Mouse (Mus musculus): ENCODE measurements at regions not wholly inside any gene's neighbourhood (a gene's known extent, or its start where the extent isn't known, plus 50 kb on each side); places are given as distances from the start of the nearest gene placed in this dataset.

- DNase-seq (ENCODE audit: low read depth, low spot score) = no peak
These were observed 330.9 kb upstream of the Fam241a start for GRCm38 (mm10) chr3:128226930-128227585.

GRCm38 (mm10) chr3:128226503-128226902 lies 330.4 kb upstream of the Fam241a start:
- no peak for DNase-seq (ENCODE audit: low read depth, low spot score)

GRCm38 (mm10) chr3:128222344-128222743 lies 326.2 kb upstream of the Fam241a start:
- no peak for DNase-seq (ENCODE audit: low read depth, low spot score)

DNA sequence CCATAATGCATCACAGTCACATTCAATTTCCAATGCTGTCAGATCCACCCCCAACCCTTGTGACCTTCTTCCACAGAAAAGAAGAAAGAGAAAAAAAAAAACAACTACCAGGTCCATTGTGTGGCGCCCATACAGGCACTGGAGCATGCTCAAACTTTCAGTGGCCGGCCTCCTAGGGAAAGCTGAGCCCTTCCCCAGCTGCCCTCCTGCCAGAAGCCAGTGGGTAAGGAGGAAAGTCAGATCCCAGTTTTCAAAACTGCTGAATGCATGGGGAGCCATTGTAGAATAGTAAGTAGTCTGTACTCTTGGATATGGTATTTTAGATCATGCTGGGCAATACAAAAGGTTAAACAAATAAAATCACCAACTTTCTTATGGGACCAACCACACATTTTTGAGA lies 325.5 kb upstream of the Fam241a start:
- DNase-seq (ENCODE audit: low read depth, low spot score) = no peak

DNA sequence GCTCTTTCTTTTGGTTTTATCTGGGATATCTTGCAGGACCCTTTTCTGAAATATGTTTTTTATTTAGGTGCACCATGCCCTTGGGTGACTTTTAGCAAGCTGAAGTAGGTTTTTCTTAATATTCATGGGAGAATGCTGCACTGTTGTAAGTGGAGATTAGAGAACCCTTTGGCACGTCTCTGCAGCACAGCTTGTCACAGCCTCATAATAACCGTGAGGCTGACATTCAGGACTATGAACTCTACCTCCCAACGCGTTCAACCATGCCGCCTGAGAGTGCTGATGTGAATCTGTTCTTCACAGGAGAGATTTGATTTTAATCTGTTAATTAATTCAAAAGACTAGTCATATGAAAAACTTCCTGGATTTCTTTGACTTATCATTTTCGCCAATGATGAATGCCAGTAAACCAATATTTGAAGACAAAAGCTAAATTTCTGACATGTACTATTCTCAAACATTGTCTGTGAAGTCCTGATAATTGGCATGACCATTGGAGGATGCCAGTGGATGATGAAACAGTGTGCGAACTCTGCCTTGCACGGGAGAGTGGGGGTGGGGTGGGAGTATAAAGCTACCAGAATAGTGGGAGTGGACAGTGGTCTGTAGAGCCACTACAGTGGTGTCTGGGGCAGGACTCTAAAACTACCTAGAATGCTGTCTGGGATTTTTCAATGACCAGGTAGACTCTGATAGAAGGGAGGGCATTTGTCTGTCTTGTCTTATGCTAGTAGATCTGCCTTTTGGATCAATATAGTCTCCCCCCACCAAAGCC lies 324.8 kb upstream of the Fam241a start:
- no peak for DNase-seq (ENCODE audit: low read depth, low spot score)

GRCm38 (mm10) chr3:128217765-128218415 lies 321.8 kb upstream of the Fam241a start:
- no peak for DNase-seq (ENCODE audit: low read depth, low spot score)

GRCm38 (mm10) chr3:128212256-128212655 lies 316.1 kb upstream of the Fam241a start:
- no peak for DNase-seq (ENCODE audit: low read depth, low spot score)

GRCm38 (mm10) chr3:128210591-128210990 lies 314.5 kb upstream of the Fam241a start:
- no peak for DNase-seq (ENCODE audit: low read depth, low spot score)

DNA sequence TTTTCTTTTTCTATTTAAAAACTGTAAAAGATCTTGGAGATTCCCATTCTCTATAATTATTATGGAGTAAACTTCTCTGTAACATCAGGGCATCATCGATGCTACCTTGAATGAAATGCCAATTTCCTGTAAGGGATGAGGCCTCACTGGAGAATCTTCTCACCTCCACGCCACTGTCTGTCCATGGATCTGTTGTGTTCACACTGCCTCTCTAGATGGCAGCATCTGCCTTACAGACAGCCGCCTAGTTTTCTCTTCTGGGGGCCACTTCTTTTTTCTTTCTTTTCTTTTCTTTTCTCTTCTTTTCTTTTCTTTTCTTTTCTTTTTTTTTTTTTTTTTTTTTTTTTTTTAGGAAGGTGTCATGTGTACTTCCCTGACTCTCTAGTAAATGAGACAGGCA lies 310.8 kb upstream of the Fam241a start:
- DNase-seq (ENCODE audit: low read depth, low spot score) = no peak

DNA sequence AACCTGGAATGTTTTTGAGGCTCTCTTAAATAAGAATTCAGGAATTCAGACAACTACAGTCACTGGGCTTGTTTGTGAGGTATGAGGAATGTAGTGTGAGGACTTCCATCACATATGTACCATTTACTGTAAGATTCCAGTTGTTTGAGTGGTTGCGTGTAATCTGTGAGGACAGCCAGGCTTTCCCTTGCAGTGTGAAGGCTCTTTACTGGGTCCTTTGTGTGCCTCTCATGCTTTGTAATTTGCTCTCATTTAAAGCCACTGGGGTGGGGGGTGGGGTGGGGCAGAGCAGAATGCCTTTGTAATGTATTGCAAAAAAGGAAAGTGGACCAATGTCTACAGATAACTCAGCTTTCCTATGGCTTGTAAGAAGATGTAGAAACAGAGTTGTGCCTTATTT lies 310.4 kb upstream of the Fam241a start:
- DNase-seq (ENCODE audit: low read depth, low spot score) = no peak

DNA sequence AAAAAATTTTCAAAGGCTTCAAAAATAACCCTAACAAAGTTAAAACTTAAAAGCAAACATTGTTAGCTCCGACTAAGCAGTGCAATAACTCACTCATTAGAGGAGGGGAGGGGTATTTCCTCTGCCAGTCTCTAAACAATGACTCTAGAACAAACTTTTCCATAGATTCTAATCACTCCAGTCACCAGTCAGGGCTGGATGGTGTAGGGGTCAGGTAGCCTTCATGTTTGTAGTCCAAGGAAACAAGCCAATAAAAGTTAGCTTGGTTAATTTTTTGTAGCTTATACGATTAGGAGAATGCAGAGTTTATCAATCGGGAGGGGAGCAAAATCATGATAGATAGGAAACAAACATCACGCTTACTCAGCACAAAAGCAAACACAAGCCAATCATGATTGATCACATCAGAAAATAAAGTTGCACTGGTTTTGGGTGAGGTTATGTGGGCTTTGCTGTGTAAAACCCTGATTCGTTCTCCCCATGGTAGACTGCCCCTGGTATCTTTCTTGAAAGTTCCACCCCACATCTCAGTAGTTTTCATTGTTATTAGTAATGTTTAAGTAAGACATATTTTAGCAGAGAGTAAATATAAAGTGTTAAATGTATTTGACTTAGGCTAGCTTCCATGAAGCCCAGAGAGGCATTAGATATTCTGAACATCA lies 304.6 kb upstream of the Fam241a start:
- no peak for DNase-seq (ENCODE audit: low read depth, low spot score)

DNA sequence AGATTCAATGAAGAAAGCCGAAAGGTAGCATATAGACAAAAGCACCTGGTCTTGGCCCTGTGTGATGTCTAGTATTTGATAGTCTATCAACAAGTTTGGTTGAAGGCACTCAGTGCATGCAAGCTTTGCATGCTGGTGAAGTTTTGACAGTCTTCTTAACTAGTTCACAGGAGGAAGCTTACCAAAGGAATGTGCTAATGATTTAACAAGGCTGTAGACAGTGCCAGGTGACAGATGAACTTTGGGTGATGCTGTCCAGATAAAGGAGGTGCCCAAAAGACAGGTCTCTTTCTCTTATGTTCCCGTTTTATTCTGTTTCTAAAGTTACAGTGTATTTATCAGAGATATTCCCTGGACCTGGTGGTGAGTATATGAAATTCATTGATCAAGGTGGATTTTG lies 303.3 kb upstream of the Fam241a start:
- no peak for DNase-seq (ENCODE audit: low read depth, low spot score)

GRCm38 (mm10) chr3:128192046-128192800 lies 296.1 kb upstream of the Fam241a start:
- DNase-seq (ENCODE audit: low read depth, low spot score) = no peak

GRCm38 (mm10) chr3:128187330-128188044 lies 291.4 kb upstream of the Fam241a start:
- DNase-seq (ENCODE audit: low read depth, low spot score) = no peak

DNA sequence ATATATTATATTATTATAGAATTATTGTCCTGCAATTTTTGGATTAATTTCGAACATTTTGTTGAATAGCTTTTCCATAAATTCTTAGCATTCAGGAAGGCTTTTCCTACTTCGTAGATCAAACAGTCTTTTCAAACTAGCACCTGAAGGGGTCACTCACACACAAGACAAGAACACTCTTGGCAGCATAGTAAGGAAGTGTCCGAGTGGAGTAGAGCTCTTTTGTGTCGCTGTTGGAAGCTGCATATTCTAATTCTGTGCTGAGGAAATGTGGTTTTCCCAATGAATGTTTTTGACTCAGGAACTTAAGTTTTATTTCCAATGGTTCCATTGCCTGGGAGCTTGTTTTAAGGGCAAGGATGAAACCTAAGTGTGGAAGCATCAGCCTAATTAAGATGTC lies 290.2 kb upstream of the Fam241a start:
- peak; percentile 45 for DNase-seq (ENCODE audit: low read depth, low spot score)

- DNase-seq (ENCODE audit: low read depth, low spot score) = no peak
These were observed 285.2 kb upstream of the Fam241a start for GRCm38 (mm10) chr3:128181221-128181908.

DNA sequence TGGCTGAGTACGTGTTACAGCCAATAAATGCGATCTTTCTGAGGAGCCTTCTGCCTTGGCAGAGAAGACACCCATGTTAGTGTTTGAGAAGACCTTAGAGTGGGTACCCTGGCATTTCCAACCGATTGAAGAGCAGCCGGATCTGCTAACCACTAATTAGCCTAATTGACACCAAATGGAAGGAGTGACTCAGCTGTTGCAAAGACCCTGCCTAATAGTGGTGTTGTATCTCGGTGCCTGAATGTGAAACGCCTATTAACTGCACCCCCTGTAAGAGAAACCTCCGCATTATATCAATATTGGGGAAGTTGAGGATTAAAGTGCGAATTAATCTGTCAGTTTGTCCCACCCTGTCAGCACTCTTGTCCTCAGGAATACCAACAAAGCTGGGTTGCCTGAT lies 253.1 kb upstream of the Fam241a start:
- no peak for DNase-seq (ENCODE audit: low read depth, low spot score)

DNA sequence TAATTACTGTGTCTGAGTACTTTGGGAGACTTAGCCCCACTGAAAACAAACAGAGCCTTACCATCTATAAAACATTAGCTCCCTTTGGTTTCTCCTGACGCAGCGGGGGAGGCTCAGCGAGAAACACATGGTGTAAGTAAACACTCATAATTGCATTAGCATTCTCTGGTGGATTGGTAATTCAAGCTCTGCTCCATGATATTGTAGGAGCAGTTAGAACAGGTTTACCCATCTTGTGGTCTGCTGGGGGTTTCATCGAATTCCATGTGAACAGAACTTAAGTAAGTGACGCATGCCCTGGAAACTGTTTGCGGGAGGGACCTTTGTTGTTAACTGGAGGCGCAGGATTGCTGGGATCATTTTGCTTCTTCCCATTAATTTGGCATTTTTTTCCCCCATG lies 249.2 kb upstream of the Fam241a start:
- DNase-seq (ENCODE audit: low read depth, low spot score) = no peak

- no peak for DNase-seq (ENCODE audit: low read depth, low spot score)
These were observed 231.7 kb upstream of the Fam241a start for GRCm38 (mm10) chr3:128127836-128128235.

GRCm38 (mm10) chr3:128126664-128127063 lies 230.5 kb upstream of the Fam241a start:
- no peak for DNase-seq (ENCODE audit: low read depth, low spot score)

All from ES-CJ7 (cell line).